Mouse (Mus musculus) gastrocnemius, postnatal 25 days (tissue): ENCODE data around the gene Cfap97. TPM values are rescaled to one million over a fixed set of nuclear protein-coding genes. Genes with fewer than 3 reads are reported as not detected.

Source experiments
- DNase-seq: peaks from one replicate; pipeline ENCODE4 v3.0.0; 2022
- total RNA-seq, 2 experiments: library from RNA; stranded (reverse); gene quantifications; 1 replicate in 1 of 2; 2 replicates in 1 of 2; pipeline ENCODE4 v1.2.3; 2021

The Cfap97 gene
- total RNA-seq, 2 experiments from 2014 or later: 11.1 to 11.3 TPM

DNA sequence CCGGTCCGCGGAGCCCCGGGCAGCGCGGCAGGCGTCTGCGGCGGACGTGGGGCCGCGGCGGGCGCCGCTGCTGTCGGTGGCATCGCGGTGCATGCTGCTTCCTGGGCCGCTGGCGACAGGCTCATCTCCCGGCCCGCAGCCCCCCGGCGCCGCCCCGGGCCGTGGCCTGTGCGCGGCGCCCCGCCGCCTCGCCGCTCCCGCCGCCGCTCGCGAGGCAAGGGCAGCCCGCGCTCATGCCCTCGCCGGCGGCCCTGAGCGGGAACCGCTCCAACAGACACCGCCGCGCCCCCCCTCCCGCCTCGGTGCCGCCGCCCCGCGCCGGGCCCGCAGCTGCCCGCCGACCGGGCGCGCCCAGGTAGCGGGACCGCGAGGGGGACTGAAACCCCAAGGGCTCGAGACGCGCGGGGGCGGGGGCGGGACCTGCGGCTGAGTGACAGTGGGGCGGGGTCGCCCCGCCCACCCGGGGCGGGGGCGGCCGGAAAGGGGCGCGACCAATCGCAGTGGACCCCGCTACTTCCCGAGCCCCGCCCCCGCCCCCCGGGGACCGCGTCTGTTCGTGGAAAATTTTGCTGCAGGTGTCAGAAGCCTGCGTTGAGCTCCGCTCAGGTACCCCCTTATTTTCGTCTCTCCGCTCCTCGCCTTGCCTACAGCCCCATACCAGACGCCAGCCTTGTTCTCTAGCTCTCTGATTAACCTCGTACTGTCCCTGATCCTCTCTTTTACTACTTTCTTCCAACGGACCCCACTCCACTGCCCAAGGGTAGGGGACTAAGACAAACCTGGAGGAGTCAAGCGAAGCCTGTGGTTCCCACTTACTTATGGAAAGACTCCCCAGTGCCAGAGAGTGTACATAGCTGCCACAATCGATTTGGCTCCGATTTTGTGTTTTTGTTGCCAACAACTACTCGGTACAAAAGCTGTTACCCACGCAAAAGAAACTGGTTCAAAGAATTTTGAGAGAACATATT, 777 bp downstream of the Cfap97 start, which contains the start of gene Snx25:
Gene Snx25 (minus strand): TSS at position 96 of the 968 bp plus-strand sequence.
- peak; percentile 89 for DNase-seq

DNA sequence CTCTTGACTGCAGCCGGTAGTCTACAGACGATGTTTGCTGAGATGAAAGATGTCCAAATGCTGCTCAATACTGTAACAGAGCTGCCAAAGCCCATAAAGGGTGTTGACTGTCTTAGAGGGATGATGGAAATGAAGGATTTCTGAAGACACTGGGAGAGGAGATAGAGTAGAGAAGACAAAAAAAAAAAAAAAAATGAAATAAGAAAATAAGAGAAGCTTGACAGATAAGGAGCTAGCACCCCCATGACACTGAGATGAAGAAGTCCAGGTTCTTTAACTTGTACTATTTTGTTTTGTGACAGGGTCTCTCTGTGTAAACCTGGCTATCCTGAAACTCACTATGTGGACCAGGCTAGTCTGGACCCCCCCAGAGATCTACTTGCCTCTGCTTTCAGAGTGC, 1.5 kb downstream of the Cfap97 start:
- no peak for DNase-seq

DNA sequence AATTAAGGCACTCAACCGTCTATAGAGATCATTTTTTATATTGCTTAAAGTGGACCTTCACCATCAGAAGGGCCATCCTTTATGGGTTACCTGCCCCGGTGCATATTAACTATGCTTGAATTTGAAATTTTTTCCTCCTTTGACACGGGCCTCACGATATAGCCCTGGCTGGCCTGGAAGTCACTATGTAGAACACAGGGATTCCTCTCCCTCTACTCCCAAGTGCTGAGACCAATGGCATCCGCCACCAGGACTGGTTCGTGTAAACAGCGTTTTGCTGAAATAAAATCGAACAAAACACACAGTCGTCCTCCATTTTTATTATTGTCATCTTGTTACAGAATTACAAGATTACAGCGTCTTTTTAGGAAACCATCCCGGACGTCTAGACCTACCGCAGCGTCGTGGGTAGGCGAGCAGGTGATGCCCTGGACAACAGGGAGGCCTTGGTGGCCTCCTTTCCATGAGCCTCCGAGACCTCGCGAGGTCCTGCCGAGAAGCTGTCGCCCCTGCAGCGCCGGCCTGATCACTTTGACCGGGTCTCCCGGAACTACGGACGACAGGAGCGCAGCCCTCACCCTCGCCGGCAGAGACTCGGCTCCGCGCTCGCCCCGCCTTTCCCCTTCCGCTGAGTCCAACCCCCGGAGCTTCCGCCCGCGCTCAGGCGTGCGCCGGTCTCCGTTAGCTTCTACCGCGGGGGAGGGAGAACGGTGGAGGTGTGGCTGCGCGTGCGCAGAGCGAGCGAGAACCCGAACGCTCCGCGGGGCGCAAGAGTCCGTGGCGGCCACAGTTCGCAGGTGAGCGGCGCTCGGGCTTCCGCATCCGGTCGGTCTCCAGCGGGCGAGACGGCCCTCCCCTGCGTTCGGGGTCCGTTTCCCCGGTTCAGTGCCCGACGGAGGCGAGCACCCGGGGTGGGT, 11.6 kb downstream of the Cfap97 start:
- DNase-seq: peak; percentile 95

DNA sequence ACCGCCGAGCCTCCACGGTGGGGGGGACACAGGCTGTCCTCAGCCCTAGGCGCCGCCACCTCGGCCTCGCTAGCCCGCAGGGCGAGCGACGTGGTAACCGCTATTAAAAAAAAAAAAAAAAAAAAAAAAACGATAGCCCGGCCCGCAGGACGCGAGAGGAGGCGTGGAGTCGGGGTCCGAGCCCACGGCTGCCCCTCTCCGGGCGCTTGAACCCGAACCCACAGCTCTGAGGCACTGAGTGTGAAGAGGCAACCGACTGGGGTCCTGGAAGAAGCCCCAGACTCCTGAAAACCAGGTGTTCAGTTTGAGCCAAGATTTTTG, 12.3 kb downstream of the Cfap97 start:
- no peak for DNase-seq

DNA sequence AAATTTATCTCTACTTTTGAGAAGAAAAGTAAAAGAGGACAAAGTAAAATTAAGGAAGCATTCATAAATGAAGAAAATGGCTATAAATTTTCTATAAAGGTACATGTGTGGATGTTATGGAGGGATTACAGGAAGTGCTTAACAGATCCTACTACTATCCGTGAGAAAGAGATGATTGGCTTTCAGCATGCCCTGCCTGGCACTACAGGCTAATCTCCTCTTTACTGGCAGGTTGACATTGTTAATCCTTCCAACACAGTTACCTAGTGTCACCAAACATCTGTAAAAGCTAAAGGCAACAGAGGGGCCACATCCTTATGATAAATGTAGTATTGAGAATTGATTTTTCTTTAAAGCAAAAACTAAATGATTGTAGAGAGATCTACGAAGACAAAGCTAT, 22.1 kb downstream of the Cfap97 start:
- DNase-seq: no peak

DNA sequence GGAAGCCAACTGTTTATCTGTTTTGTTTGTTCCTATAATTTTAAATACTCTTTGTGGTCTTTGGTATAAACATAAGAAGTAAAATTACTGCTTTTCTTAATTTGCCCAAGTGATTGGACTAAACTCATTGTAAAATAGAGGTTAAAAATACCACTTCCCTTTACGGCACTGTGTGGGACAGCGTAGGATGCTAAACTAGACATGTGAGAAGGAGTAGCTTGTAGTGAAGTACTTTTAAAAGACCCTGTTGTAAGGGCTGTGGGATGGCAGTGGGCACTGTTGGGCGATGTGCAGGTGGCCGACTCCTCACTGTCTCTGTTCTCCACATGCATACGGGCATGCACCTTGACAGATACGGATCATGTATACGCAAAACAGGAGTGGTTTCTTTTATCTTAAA, 28.6 kb downstream of the Cfap97 start:
- no peak for DNase-seq

DNA sequence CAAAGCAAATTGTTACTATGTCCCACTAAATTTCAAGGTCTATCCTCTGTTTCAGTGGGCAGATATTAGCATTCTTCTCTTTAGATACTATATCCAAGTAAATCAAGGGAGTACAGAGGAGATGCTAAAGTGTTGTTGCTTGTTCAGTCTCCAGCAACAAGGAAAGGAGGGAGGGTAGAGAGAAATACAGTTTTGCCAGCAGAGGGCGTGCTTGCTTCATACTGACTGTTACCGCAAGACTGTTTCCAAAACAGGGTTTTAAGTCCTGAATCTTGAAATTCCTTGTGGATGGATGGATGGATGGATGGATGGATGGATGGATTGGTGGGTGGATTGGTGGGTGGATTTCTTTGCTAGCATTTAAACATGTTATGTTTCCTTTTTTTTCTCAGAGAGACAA, 33.8 kb downstream of the Cfap97 start:
- no peak for DNase-seq

DNA sequence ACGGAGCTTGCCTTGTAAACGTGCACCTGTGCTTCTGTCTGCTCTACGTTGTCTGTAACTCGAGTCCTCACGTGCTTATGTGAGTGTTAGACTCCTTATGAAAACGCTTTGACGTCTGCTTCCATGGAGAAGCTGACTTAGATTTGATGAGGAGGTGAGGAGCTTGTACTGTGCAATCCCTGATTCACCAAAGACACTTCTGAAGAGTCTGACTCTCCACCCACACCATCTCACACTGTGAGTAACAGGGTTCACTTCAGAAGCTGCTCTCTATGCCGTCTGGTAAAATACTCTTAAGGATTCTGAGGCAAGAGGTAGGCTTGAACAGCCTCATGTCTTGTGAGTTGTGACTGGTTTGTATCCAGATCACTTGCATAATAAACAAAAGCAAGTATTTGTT, 41.5 kb downstream of the Cfap97 start:
- DNase-seq: no peak

DNA sequence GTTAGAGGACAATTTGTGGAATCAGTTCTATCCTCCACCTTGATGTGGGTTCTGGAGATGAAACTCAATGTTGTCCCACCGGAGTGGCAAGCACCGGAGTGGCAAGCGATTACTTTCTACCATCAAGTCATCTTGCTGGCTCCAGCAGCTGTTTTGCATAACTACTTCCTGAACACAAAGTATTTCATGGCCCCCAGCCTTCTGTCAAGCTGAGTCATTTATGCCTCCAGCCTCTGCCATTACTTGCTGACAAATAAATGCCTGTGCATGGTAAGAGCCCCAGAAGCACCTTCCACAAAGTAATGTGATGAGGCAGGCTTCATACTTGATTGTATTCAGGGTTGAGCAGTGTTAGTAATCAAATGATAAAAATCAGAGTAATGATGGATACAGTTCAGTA, 45.3 kb downstream of the Cfap97 start:
- no peak for DNase-seq

DNA sequence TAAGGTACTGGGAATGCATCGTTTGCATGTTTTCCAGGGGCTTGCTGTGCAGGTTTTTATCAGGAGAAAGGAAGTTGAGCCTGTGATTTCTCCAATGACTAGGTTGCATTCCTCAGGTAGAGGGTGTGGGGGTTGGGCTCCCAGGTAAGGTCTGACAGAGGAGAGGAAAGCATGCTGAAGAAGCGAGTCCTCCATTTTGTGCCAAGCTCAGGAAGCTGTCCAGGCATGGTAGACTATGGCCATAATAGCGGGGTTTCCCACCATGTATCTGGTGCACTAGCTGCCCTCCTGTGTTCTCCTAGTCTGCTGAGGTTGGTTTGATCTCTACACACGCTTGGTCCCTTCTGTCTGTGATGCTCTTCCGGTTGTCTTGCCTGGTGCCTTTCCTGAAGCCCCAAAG, 46.1 kb downstream of the Cfap97 start:
- no peak for DNase-seq

DNA sequence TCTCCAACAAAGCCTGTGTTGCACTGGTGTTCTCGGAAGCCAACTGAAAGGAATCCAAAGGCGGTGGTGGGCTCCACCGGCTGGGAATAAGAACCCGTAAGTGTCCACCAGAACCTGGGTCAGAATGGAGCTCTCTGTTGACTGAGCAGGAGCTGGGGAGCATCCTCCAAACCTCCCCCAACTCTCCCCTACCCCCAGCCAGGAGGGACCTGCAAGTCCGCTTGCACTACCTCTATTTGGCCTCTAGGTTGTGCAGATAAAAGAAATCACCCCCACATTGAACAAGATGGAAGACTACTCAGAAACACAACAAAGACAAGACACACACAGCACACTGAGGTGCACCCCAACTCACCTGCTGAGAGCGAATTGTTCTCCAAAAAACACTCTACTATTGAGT, 50.8 kb downstream of the Cfap97 start:
- no peak for DNase-seq

DNA sequence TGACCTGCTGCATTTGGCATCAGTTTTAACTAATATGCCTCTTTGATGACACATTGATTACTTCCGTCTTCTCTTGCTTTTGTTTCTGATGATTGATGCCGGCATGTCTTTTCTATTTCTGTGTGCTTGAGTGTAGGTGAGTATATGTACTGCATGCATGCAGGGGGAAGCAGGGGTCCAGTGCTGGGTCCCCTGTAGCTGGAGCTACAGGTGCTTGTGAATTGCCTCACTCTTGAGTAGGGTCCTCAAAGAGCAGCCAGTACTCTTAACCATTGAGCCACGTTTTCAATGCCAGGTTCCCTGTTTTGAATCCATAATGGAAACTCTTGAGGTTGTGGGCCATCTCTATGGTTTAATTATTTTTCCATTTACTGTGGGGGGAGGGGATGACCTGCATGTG, 52.7 kb downstream of the Cfap97 start:
- DNase-seq: no peak

DNA sequence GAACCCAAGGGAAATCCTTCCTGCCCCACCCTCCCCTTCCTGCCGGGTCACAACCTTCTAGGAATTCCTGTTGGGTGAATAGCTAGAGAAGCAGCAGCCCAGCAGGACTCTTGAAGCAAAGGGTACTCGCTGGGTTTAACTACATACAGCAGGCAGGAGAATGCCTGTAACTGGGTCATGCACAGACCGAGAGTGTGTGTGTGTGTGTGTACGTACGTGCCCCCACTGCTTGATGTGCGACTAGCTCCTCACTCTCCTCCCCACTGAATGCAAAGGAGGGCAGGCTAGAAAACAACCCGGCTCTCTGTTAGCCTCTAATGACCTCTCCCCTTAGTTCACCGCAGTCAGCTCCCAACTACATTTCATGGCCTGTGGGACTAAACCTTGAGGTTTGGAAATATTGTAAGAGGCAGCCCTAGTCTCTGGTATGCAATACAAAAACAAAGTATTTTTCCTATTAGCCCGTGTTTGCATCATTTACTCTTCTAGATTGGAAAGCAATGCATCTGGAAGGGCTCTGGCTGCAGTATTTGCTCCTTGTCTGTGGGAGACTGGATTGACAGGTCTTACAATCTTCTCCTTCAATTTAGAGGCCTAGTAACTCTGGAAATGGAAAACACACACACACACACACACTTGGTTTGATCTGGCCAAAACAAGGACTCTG, 53.5 kb downstream of the Cfap97 start:
- DNase-seq: no peak

DNA sequence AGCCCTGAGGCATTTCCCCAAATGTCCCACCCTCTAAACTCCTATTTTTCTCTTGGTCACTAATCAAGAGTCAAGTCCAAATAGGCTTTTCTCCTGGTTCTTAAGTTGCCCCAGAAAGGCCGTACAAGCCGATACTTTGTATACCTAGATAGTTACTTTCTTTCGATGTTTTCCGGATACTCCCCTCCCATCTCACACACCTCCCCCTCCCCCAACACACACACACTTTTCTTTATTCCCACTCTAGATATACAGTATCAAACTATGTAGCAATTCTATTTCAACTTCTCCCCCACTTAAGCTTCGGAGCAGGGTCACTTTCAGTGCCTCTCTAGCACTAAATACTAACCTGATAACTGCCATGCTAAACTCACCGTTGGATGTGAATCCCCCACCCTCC, 54.5 kb downstream of the Cfap97 start:
- DNase-seq: no peak

DNA sequence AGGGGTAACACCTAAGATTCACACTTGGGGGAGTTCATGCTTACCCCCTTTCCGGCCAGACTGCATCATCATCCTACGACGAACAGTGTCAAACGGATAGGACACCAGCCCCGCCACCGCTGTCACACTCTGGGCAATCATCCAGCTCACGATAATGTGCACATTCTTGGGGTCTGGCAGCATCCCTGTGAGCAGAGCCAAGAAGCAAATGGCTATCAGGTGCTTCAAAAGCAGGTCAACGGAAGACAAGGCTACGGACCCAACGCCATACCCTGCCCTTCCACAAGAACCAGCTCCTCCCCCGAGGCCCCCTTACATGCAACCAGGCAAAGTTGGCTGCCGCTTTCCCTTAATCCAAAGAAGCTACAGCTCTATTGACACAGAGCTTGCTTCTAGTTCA, 56.8 kb downstream of the Cfap97 start:
- peak; percentile 73 for DNase-seq

DNA sequence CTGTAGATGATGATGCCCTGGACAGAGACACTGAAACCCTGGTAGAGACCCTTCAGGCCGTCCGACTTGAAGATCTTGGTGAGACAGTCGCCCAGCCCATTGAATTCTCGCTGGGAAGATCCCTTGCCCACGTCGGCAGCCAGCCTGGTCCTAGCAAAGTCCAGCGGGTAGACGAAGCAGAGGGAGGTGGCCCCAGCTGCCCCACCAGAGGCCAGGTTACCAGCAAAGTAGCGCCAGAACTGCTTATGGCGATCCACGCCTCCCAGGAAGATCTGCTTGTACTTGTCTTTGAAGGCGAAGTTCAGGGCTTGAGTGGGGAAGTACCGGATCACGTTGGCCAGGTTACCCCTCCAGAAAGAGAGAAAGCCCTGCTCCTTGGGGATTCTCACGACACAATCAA, 57.5 kb downstream of the Cfap97 start:
- DNase-seq: no peak

DNA sequence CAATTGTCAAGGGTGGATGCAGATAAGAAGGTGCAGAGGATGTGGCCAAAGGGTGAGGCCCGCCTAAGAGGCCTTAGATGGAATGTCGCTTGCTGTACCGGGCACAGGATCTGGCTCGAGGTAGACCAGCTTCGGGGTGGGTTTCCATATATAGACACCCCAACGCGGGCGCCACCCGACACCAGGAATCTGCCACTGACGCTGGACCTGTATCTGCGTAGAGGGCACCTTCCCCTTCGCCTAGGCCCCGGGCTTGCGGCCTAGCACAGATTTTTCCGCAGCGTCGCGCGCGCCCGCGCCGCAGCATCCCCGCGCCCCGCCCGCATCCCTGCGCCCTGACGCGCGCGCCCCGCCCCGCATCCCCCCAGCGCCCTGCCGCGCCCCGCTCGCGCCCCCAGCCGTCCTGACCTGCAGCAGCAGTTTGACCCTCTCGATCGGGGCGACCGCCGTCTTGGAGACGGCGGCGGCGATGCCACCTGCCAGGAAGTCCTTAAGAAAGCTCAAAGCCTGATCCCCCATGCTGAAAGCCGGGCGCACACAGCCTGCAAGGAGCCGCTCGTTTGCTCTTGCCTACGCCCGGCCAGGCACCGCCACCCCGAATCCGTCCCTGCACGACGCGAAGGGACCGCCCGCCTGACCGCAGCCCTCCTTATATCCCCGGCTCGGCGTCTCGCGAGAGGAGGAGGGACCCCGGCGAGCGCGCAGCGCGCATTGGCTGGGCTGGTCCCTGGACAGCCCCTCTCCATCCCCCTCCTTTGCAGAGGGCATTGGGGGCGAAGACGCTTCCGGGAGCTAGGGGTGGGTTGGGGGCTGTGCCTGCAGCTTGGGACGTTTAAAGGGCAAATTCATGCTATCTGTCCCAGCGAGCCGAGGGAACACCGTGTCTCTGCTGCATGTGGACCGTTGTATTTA, 59.1 kb downstream of the Cfap97 start, which contains the start of gene Slc25a4:
Gene Slc25a4 (minus strand): TSS at position 881 of the 912 bp plus-strand sequence.
- DNase-seq: peak; percentile 98

DNA sequence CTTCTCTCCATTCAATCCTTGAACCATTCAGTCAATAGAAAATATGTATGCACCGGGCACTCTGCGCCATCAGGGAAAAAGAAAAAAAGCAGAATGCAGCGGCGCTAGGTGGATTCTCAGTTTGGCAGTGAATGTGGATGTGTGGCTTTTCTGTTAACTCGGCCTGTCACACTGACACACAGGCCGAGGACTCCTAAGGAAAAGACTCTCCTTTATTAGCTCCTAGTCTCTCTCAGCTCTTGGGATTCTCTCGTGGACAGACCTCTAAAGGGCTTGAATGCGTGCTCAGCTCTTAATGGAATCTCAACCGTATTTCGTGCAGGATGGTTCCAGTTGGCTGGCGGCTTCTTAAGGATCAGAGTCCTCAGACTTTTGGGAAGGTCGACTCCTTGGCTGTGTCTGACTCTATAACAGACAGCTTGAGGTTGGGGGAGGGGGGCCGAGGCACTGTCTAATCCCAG, 60.1 kb downstream of the Cfap97 start:
- DNase-seq: peak; percentile 27

DNA sequence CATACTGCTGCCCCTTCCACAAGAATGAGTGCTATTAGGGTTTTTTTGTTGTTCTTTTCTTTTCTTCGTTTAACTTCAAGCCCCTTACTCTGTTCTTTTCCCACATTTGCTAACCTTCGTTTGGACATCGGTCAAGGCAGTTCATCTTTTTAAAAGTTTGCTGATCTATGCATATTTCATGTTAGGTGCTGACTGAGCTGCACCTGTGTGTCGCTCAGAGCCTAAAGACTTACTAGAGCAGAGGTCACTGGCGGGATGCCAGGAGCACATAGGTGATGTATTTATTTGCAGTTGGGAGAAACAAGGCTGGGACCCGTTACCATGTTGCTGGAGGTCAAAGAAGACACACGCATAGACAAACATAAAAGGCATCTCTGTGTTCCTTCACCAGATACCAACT, 60.6 kb downstream of the Cfap97 start:
- DNase-seq: no peak

DNA sequence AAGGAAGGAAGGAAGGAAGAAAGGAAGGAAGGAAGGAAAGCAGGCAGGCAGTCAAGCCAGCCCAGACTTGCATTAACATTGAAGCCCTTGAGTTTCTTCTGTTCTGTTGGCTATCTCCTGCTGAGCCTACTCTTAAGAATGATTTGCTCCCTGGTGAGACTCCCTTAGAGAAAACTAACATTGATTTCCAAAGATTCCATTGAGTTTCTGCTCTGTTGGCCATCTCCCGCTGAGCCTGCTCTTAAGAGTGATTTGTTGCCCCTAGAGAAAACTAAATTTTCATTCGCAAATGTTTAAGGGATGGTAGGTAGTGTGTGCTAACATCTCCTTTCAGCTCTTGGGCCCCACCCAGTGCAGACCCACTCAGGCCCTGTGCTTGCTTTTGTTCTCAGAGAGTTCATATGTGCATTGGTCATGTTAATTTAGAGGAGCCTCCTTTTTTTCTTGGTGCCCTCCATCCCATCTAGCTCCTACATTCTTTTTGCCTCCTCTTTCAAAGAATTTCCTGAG, 62.5 kb downstream of the Cfap97 start:
- no peak for DNase-seq

DNA sequence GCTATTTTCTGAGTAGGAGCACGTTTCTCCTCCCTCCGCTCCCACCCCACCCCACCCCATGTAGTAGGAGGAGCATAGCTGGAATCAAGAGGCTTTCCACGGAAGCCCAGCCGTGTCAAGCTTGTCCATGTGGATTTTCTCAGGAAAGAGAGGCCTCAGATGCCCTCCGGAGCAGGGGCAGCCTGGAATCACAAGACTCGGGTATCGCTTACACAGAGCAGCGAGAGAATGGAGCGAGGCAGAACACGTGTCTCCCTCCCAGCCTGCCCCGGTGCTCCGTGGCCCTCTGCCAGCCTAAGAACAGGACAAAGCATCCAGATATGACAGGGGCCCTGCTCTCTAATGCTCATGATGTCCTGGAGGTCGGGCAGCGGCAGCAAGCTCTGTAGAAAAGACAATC, 65.3 kb downstream of the Cfap97 start:
- DNase-seq: peak; percentile 72
